11 mouse cellular contexts compared by ENCODE assay signal in genomic region chr2:52426041-52426440, GRCm38 (mm10). TPM values are rescaled to one million over a fixed set of nuclear protein-coding genes. Genes with fewer than 3 reads are reported as not detected.
DNase-seq lines count a peak whose midpoint lies in the region; ATAC-seq and TF ChIP-seq lines count a peak whose summit lies in the region.
"Had no signal": no experiment of that assay in that cellular context is flagged by ENCODE, and none has a peak within 500 bp of the region (broad histone marks: within the 10 kb centered on the region; RNA-seq: fewer than 3 reads in every experiment).

No protein-coding gene starts in this region.

- no peak for DNase-seq in heart, adult 2 months
- DNase-seq in lung, postnatal 4 days = no peak
- DNase-seq in layer of hippocampus, adult 11-12 months (ENCODE audit: low spot score) = no peak
- no peak for DNase-seq in gastrocnemius, postnatal 36 days
- DNase-seq: adrenal gland, adult 8-10 months; kidney, adult 18-20 months had no signal

- peaks cover 11 to 21% of the 10 kb centered on the region in 2 experiments for H3K4me1 ChIP-seq in heart, embryonic 14.5 days (ENCODE audit: control insufficient read depth in 2 of 2, insufficient read depth in 2 of 2, low read length in 2 of 2)
- peaks cover 12% of the 10 kb centered on the region for H3K4me1 ChIP-seq in heart, adult 2 months (ENCODE audit: control insufficient read depth, insufficient read depth, low read length)
- peaks cover 27% of the 10 kb centered on the region for H3K4me1 ChIP-seq in lung, embryonic 16.5 days (replicated peaks; ENCODE audit: control insufficient read depth, insufficient read depth, low read length)
- peaks cover 28% of the 10 kb centered on the region for H3K4me1 ChIP-seq in embryonic facial prominence, embryonic 13.5 days
- H3K4me1 ChIP-seq in liver, embryonic 15.5 days (replicated peaks) = peaks cover 40% of the 10 kb centered on the region

- intact Hi-C loops in heart, adult 2 months (cut with DNase I) = loop anchor here (5.0 to 10.0 kb wide), 3 partner anchors 316 to 769 kb away; partner anchors contain the start of genes Arl6ip6, Prpf40a, Rif1 and Stam2
- intact Hi-C loops in gastrocnemius, postnatal 36 days (cut with DNase I) = loop anchor here (5.0 kb wide), 1 partner anchor 71 kb away; no protein-coding TSS in a partner anchor

- no peak for ATAC-seq in heart, embryonic 14.5 days (ENCODE audit: insufficient number of reproducible peaks, insufficient read depth, low FRiP score, low read depth)
- no peak for ATAC-seq in lung, embryonic 16.5 days (ENCODE audit: low read depth)
- ATAC-seq in embryonic facial prominence, embryonic 13.5 days (ENCODE audit: insufficient number of reproducible peaks, insufficient read depth, low FRiP score, low TSS enrichment, low read depth) = no peak
- ATAC-seq in liver, embryonic 15.5 days (ENCODE audit: insufficient read depth) = no peak

- no peaks in the 10 kb centered on the region for H3K9me3 ChIP-seq in heart, embryonic 14.5 days (ENCODE audit: control insufficient read depth, low read length)
- no peaks in the 10 kb centered on the region for H3K9me3 ChIP-seq in lung, embryonic 16.5 days (ENCODE audit: control insufficient read depth, low read length)
- H3K9me3 ChIP-seq in embryonic facial prominence, embryonic 13.5 days = no peaks in the 10 kb centered on the region
- no peaks in the 10 kb centered on the region for H3K9me3 ChIP-seq in liver, embryonic 15.5 days (replicated peaks)
- H3K9me3 ChIP-seq: midbrain, embryonic 12.5 days had no signal

- TF ChIP-seq EP300 in heart, adult 2 months (IDR thresholded peaks at IDR 0.05; ENCODE audit: insufficient read depth, low read depth, low read length) = no peak

- H3K4me3 ChIP-seq in heart, embryonic 14.5 days (ENCODE audit: control insufficient read depth in 1 of 2, insufficient read depth in 1 of 2, low read depth in 1 of 2, low read length in 2 of 2) = no peak overlapping the region
- no peak overlapping the region for H3K4me3 ChIP-seq in heart, adult 2 months
- H3K4me3 ChIP-seq in lung, embryonic 16.5 days (ENCODE audit: low read length) = peak overlapping the region; percentile 95; the same call in 1 of the 2 replicates
- peak overlapping the region; percentile 97; the same call in 1 of the 2 replicates for H3K4me3 ChIP-seq in embryonic facial prominence, embryonic 13.5 days
- H3K4me3 ChIP-seq in liver, embryonic 15.5 days (replicated peaks) = peak overlapping the region; percentile 97

- peak overlapping the region; percentile 77 for H3K4me2 ChIP-seq in heart, embryonic 14.5 days (ENCODE audit: low read length)
- H3K4me2 ChIP-seq in lung, embryonic 16.5 days (ENCODE audit: low read depth, low read length) = peak overlapping the region; percentile 78
- peak overlapping the region; percentile 78 for H3K4me2 ChIP-seq in embryonic facial prominence, embryonic 13.5 days
- peak overlapping the region; percentile 89 for H3K4me2 ChIP-seq in liver, embryonic 15.5 days

- H3K36me3 ChIP-seq in heart, embryonic 14.5 days (ENCODE audit: control insufficient read depth, insufficient read depth, low read length) = no peaks in the 10 kb centered on the region
- peaks cover 15% of the 10 kb centered on the region; the same call in 1 of the 2 replicates for H3K36me3 ChIP-seq in heart, adult 2 months (ENCODE audit: control insufficient read depth, insufficient read depth, low read length)
- H3K36me3 ChIP-seq in lung, embryonic 16.5 days (ENCODE audit: control insufficient read depth, insufficient read depth, low read length) = no peaks in the 10 kb centered on the region
- H3K36me3 ChIP-seq in embryonic facial prominence, embryonic 13.5 days = no peaks in the 10 kb centered on the region
- H3K36me3 ChIP-seq in liver, embryonic 15.5 days (replicated peaks) = no peaks in the 10 kb centered on the region
- H3K36me3 ChIP-seq: midbrain, embryonic 12.5 days had no signal

- no peak for TF ChIP-seq POLR2A in heart, adult 2 months (IDR thresholded peaks at IDR 0.05; ENCODE audit: insufficient read depth, low read depth, low read length)

- H3K9ac ChIP-seq in heart, embryonic 14.5 days (ENCODE audit: low read length) = peak overlapping the region; percentile 98; the same call in 1 of the 2 replicates
- no peak overlapping the region for H3K9ac ChIP-seq in heart, adult 2 months (ENCODE audit: low read depth, low read length)
- no peak overlapping the region for H3K9ac ChIP-seq in lung, embryonic 16.5 days (ENCODE audit: low read length)
- H3K9ac ChIP-seq in embryonic facial prominence, embryonic 13.5 days = no peak overlapping the region
- H3K9ac ChIP-seq in liver, embryonic 15.5 days = peak overlapping the region; percentile 98; the same call in 1 of the 2 replicates

- 87% methylated on average over 3 of the region's 3 CpGs for WGBS in heart, embryonic 14.5 days
- whole genome bisulfite sequencing in heart, adult 2 months = 90% methylated on average over 3 of the region's 3 CpGs
- 83% methylated on average over 3 of the region's 3 CpGs for WGBS in lung, embryonic 16.5 days
- WGBS in embryonic facial prominence, embryonic 13.5 days = 67% methylated on average over 3 of the region's 3 CpGs
- WGBS in liver, embryonic 15.5 days (ENCODE audit: insufficient replicate concordance) = 83% methylated on average over 3 of the region's 3 CpGs

- no peaks in the 10 kb centered on the region for H3K27me3 ChIP-seq in heart, embryonic 14.5 days (ENCODE audit: control insufficient read depth, insufficient read depth, low read length)
- no peaks in the 10 kb centered on the region for H3K27me3 ChIP-seq in heart, adult 2 months (ENCODE audit: control insufficient read depth, insufficient read depth, low read length)
- no peaks in the 10 kb centered on the region for H3K27me3 ChIP-seq in lung, embryonic 16.5 days (ENCODE audit: control insufficient read depth, insufficient read depth, low read depth, low read length)
- no peaks in the 10 kb centered on the region for H3K27me3 ChIP-seq in embryonic facial prominence, embryonic 13.5 days
- no peaks in the 10 kb centered on the region for H3K27me3 ChIP-seq in liver, embryonic 15.5 days
- H3K27me3 ChIP-seq: midbrain, embryonic 12.5 days had no signal

- no peak for TF ChIP-seq CTCF in heart, adult 2 months (IDR thresholded peaks at IDR 0.05)

- no peak overlapping the region for H3K27ac ChIP-seq in heart, embryonic 14.5 days (replicated peaks in 1 of 2; ENCODE audit: control insufficient read depth in 1 of 2, insufficient read depth in 1 of 2, low read depth in 2 of 2, low read length in 2 of 2)
- H3K27ac ChIP-seq in heart, adult 2 months = no peak overlapping the region
- H3K27ac ChIP-seq in lung, embryonic 16.5 days (ENCODE audit: low read length) = no peak overlapping the region
- H3K27ac ChIP-seq in embryonic facial prominence, embryonic 13.5 days = no peak overlapping the region
- H3K27ac ChIP-seq in liver, embryonic 15.5 days (replicated peaks) = no peak overlapping the region
- H3K27ac ChIP-seq: midbrain, embryonic 12.5 days had no signal

- H3K79me2 ChIP-seq in heart, adult 2 months (replicated peaks; ENCODE audit: control insufficient read depth, insufficient read depth, low read length) = peaks cover 5% of the 10 kb centered on the region

RNA-seq across cellular contexts. Expression of gene Arl5a, which starts 1.3 kb away (rescaled TPM):
- polyA plus RNA-seq in heart, embryonic 14.5 days (2014; fragmentation: Nextera tagmentation; extraction: Ambion mirVana) = 86.0 and 89.2 TPM in 2 replicates
- 10 to 100 TPM; 32.5 to 33.9 TPM for total RNA-seq in heart, adult 2 months (2021)
- polyA plus RNA-seq in heart, adult 2 months (2012; rRNA removed) = 10.0 and 23.9 TPM in 2 replicates
- 27.5 and 36.5 TPM in 2 replicates for polyA plus RNA-seq in lung, embryonic 16.5 days (2015; fragmentation: Nextera tagmentation; extraction: Ambion mirVana)
- polyA plus RNA-seq in embryonic facial prominence, embryonic 13.5 days (2015; fragmentation: Nextera tagmentation; extraction: Ambion mirVana) = 44.4 and 48.8 TPM in 2 replicates
- 23.6 and 25.2 TPM in 2 replicates for polyA plus RNA-seq in liver, embryonic 15.5 days (2015; fragmentation: Nextera tagmentation; extraction: Ambion mirVana)
- total RNA-seq in gastrocnemius, postnatal 36 days (2021) = 10 to 100 TPM; 27.5 to 29.7 TPM

RNA-seq across cellular contexts. Expression of gene Neb, which starts 47.8 kb away (rescaled TPM):
- polyA plus RNA-seq in heart, embryonic 14.5 days (2014; fragmentation: Nextera tagmentation; extraction: Ambion mirVana) = 2.2 and 2.5 TPM in 2 replicates
- total RNA-seq in heart, adult 2 months (2021) = 10 to 100 TPM in 1 of 2 experiments, 1 to 10 TPM in 1; 7.6 to 10.2 TPM
- polyA plus RNA-seq in heart, adult 2 months (2012; rRNA removed) = 1.0 and 3.2 TPM in 2 replicates
- polyA plus RNA-seq in lung, embryonic 16.5 days (2015; fragmentation: Nextera tagmentation; extraction: Ambion mirVana) = 5.8 and 16.8 TPM in 2 replicates
- 10.8 and 15.7 TPM in 2 replicates for polyA plus RNA-seq in embryonic facial prominence, embryonic 13.5 days (2015; fragmentation: Nextera tagmentation; extraction: Ambion mirVana)
- polyA plus RNA-seq in liver, embryonic 15.5 days (2015; fragmentation: Nextera tagmentation; extraction: Ambion mirVana) = 6.0 and 9.2 TPM in 2 replicates
- total RNA-seq in gastrocnemius, postnatal 36 days (2021) = 1,000 to 10,000 TPM; 5,410 to 6,385 TPM

Comparison
In these comparisons a context has a peak if more than half of its experiments do, and no peak if none do; other contexts are left out.
1. H3K9ac ChIP-seq: peak in heart, embryonic 14.5 days (single experiment) and liver, embryonic 15.5 days (single experiment); none in heart, adult 2 months (single experiment), lung, embryonic 16.5 days (single experiment) and embryonic facial prominence, embryonic 13.5 days (single experiment).
2. H3K4me3 ChIP-seq: peak in lung, embryonic 16.5 days (single experiment), embryonic facial prominence, embryonic 13.5 days (single experiment) and liver, embryonic 15.5 days (single experiment); none in heart, embryonic 14.5 days (0 of 2) and heart, adult 2 months (single experiment).
3. Peak in every context shown above with its lines, with median percentiles within 50 percentile points of each other: H3K4me2 ChIP-seq.